Mouse (Mus musculus) limb, embryonic 15.5 days (tissue): ENCODE measurements at regions not wholly inside any gene's neighbourhood (a gene's known extent, or its start where the extent isn't known, plus 50 kb on each side); places are given as distances from the start of the nearest gene placed in this dataset.
"Not testable (repeated sequence)": the region's sequence is repeated elsewhere in the genome, so short reads cannot be mapped to it uniquely, and the experiment has no call there.

Experiments used
- ATAC-seq: fragments of 200-750 bp; cut with Nextera tagmentation; 2 replicates; pipeline ENCODE4 v1.8.0; 2017; ENCODE audit warnings: low read depth, moderate TSS enrichment; ENCODE audit not compliant: insufficient number of reproducible peaks, low FRiP score, low TSS enrichment
- H3K27ac ChIP-seq: fragments of 300-500 bp; sonication (generic); 2 replicates; pipeline ENCODE4 v1.5.1; 2015; ENCODE audit warnings: moderate library complexity, mild to moderate bottlenecking, inconsistent platforms
- H3K27me3 ChIP-seq: fragments of 300-500 bp; sonication (generic); 2 replicates; pipeline ENCODE4 v1.6.1; 2015; ENCODE audit warnings: inconsistent platforms
- H3K36me3 ChIP-seq: fragments of 300-500 bp; sonication (generic); 2 replicates; pipeline ENCODE4 v1.6.1; 2015; ENCODE audit warnings: inconsistent platforms
- H3K4me1 ChIP-seq: fragments of 300-500 bp; sonication (generic); 2 replicates; pipeline ENCODE4 v1.6.1; 2015; ENCODE audit warnings: inconsistent platforms
- H3K4me2 ChIP-seq: fragments of 300-500 bp; sonication (generic); 2 replicates; pipeline ENCODE4 v1.6.1; 2015; ENCODE audit warnings: mild to moderate bottlenecking, inconsistent platforms
- H3K4me3 ChIP-seq: fragments of 300-500 bp; sonication (generic); 2 replicates; pipeline ENCODE4 v1.5.1; 2015; ENCODE audit warnings: mild to moderate bottlenecking, inconsistent platforms
- H3K9ac ChIP-seq: fragments of 300-500 bp; sonication (generic); 2 replicates; pipeline ENCODE4 v1.6.1; 2015; ENCODE audit warnings: inconsistent platforms
- H3K9me3 ChIP-seq: fragments of 300-500 bp; sonication (generic); 2 replicates; pipeline ENCODE4 v1.6.1; 2016; ENCODE audit warnings: inconsistent platforms
- WGBS: fragments of 180-500 bp; shearing (Covaris S2); methylation state at CpG from one replicate; pipeline ENCODE4 v1.1.7; 2015; 5-methylcytosine and 5-hydroxymethylcytosine counted together

DNA sequence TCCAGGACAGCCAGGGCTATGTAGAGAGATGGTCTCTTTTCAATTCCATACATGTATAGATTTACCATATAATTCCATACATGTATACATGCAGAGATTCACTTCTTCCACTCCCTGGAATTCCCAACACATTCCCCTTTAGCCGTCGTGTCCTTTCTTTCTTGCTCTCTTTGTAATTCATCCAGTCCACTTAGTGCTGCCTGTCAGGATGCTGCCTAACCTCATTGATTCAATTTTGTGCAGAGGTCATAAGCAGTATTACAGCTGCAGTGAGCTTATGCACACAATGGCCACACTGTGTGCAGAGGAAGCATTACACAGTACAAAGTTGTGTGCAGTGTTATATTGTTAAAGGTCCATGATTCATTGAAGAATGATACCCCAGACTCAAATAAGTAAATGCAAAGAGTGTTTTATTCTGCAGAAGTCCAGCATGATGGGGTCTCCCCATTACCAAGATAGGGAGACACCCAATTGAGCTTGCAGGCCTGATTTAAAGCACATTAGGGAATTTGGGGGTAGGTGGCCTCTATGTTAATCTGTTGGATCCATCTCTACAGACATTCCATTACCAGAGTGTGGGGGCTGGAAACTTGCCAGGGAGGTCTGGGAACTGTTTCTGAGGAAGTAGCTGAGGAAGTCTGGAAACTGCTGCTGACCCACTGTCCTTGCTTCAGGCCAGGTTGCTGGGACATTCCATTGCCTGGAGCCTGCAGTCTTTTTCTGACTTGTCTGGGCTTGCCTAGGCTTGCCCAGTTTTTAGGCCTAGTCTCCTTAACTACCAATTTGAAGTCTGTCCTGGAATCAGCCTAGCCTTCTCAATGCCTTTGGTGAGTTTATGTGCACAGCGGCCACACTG lies 72.8 kb downstream of the Fam161a start:
- Histone ChIP-seq H3K27me3 (no peaks in the 10 kb centered on the region), H3K9me3 (no peaks in the 10 kb centered on the region), H3K4me1 (no peaks in the 10 kb centered on the region), H3K9ac (no peak overlapping the region), H3K4me3 (no peak overlapping the region), H3K4me2 (no peak overlapping the region), H3K36me3 (no peaks in the 10 kb centered on the region), H3K27ac (no peak overlapping the region)
- WGBS = 71% methylated on average over 3 of the region's 3 CpGs
- no peak for ATAC-seq

DNA sequence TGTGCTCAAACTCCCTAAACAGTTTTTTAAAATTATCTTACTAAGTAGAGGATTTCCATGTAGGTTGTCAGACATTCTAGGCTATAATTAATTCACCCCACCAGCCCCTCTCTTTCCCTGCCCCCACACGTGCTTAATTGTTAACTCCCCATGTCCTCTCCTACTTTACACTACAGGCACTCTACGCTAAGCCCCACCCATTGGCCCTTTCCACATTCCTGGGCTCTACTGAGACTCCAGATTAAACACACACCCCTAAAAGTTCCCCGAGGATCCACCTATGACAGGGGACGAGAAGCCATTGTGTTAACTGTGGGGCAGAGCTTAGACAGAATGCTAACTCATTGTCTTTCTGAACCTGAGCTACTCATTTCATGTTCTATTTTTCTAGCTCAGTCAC lies 74.3 kb downstream of the Fam161a start:
- H3K27ac ChIP-seq = no peak overlapping the region
- H3K9ac ChIP-seq = no peak overlapping the region
- no peak for ATAC-seq
- 56% methylated on average over 4 of the region's 4 CpGs for WGBS
- no peaks in the 10 kb centered on the region for H3K27me3 ChIP-seq
- H3K4me3 ChIP-seq = no peak overlapping the region
- H3K9me3 ChIP-seq = no peaks in the 10 kb centered on the region
- H3K4me1 ChIP-seq = no peaks in the 10 kb centered on the region
- no peak overlapping the region for H3K4me2 ChIP-seq
- no peaks in the 10 kb centered on the region for H3K36me3 ChIP-seq

DNA sequence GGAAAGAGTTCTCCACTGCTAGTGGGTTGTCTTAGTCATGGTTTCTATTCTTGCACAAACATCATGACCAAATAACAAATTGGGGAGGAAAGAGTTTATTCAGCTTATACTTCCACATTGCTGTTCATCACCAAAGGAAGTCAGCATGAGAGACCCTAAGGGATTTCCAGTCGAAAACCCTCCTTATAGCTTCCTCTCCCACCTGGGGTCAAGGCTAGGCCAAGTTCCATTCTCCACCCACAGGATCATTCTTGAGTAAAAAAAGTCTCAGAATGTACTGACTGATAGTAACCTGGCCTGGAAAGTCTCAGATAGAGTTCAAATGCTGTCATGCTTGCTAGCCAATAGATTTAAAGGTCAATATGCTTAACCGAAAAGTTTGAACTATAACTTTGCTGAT lies 76.5 kb downstream of the Fam161a start:
- H3K4me3 ChIP-seq, ATAC-seq, H3K27ac ChIP-seq, H3K27me3 ChIP-seq, H3K36me3 ChIP-seq, H3K4me2 ChIP-seq, H3K4me1 ChIP-seq, H3K9ac ChIP-seq, H3K9me3 ChIP-seq: not testable (repeated sequence)
- 74% methylated on average over 2 of the region's 2 CpGs for WGBS

DNA sequence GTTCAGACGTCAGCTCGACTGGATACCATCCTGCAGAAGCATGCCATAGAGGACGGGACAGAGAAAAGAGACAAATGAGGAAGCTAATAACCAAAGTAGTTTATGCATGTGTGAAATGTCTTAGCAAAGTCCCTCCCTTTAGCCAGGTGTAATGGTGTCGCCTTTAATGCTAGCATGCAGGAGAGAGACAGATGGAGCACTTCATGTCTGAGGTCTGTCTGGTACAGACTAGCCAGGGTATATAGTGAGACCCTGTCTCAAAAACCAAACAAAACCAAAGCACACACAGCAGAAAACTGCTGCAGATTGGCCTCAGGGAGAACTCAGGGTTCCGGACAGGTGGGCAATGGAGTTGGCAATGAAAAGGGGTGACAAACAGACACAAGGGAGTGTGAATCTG lies 88.0 kb downstream of the Fam161a start:
- 66% methylated on average over 5 of the region's 5 CpGs for WGBS
- no peak overlapping the region for H3K9ac ChIP-seq

DNA sequence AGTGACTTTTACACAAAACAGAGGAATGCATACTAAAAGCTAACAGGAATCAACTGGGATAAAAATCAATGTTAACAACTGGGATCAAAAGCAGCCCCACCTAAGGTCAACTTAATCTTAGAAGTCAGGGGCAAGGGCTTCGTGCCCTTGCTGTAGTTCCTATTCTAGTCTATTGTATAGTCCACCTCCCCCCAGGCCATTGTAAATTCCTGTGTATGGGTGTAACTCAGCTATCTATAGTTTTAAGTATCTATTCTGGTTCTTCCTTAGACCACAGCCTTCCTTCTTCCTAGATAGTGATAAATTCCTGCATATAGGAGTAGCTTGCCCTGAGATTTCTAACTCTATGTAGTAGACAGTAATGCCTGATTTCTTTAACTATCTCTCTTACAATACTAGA lies 88.4 kb downstream of the Fam161a start:
- 37% methylated on average over 1 of the region's 1 CpGs for WGBS
- not testable (repeated sequence) for H3K36me3 ChIP-seq, H3K9ac ChIP-seq, H3K27me3 ChIP-seq, H3K4me1 ChIP-seq, H3K27ac ChIP-seq, H3K4me3 ChIP-seq, H3K4me2 ChIP-seq, H3K9me3 ChIP-seq, ATAC-seq

More for the DNA sequence above, 88.0 kb downstream of the Fam161a start:
- Histone ChIP-seq H3K4me1 (no peaks in the 10 kb centered on the region), H3K4me2 (no peak overlapping the region), H3K4me3 (no peak overlapping the region), H3K36me3 (no peaks in the 10 kb centered on the region), H3K27ac (no peak overlapping the region), H3K27me3 (no peaks in the 10 kb centered on the region), H3K9me3 (0 out of 2 replicates have a peak, but pooled peaks cover 4% of the 10 kb centered on the region)
- ATAC-seq = no peak

DNA sequence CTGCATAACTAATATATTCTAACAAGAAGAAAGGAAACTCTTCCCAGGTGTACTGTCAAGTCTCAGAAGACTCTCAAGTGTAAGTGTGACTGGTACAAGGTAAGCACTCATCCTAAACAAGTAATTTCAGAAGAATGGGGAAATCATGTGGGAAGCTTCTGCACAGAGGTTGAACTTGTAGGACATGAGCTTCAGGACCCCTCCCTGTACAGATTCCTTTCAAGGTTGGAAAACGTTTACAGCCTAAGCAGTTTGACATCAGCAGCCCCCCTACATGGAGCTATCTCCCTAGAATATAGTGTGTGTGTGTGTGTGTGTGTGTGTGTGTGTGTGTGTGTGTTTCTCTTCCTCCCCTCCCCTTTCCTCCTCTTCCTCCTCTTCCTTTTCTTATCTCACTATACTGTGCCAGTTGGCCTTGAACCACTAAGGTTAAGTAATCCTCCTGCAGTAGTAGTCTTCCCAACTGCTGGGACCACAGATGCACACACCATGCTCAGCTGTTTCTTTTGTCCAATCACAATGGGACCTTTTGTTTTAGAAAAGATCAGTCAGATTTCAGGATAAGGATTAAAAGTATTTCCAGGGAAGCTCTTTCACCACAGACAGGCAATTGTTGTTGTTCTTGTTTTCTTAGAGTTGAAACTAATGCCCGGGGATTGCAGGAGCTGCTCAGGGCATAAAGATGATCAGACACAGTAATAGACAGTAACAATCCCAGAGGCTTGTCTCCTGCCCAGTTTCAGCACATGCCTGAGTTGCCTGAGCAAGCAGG lies 89.3 kb downstream of the Fam161a start:
- H3K4me2 ChIP-seq = no peak overlapping the region
- H3K4me3 ChIP-seq = no peak overlapping the region
- H3K27ac ChIP-seq = no peak overlapping the region
- 57% methylated on average over 2 of the region's 2 CpGs for WGBS
- no peaks in the 10 kb centered on the region for H3K27me3 ChIP-seq
- H3K9me3 ChIP-seq = 0 out of 2 replicates have a peak, but pooled peaks cover 4% of the 10 kb centered on the region
- no peaks in the 10 kb centered on the region for H3K36me3 ChIP-seq
- no peaks in the 10 kb centered on the region for H3K4me1 ChIP-seq
- no peak for ATAC-seq
- no peak overlapping the region for H3K9ac ChIP-seq

DNA sequence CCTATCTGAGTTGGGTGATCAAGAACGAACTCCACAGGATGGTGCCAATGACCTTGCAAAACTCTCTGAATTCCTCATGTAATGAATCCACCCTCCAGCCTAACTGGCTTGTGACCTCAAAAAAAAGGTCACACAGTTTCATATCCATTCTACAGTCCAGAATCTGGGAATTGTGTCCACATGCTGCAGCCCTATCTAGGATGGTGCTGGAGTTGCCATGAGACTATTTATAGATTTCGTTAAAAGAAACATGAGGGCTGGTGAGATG lies 89.8 kb downstream of the Fam161a start:
- no peak for ATAC-seq
- H3K27ac ChIP-seq = no peak overlapping the region
- no peaks in the 10 kb centered on the region for H3K4me1 ChIP-seq
- H3K4me2 ChIP-seq = no peak overlapping the region
- H3K4me3 ChIP-seq = no peak overlapping the region
- no peaks in the 10 kb centered on the region for H3K27me3 ChIP-seq
- no peaks in the 10 kb centered on the region for H3K36me3 ChIP-seq
- H3K9ac ChIP-seq = no peak overlapping the region
- 0 out of 2 replicates have a peak, but pooled peaks cover 4% of the 10 kb centered on the region for H3K9me3 ChIP-seq
- WGBS = 82% methylated on average over 2 of the region's 2 CpGs

DNA sequence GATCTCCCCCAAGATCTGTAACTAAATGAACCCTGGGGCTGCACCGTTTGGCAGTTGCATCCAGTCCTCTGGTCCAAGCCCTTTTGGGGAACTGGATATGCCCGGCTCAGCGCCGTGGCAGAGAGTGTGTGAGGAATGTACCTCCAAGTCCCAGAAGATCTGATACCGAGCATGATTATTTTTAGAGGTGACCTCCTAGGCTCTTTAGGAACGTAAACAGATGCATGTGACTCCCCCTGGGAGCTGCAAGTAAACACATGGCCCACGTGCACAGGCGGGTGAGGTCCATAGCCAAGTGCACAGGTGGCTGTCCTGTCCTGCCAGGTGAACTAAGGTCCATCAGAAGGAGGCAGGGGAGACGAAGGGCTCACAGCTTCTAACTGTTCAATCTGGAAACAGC lies 107.3 kb downstream of the Fam161a start:
- Histone ChIP-seq H3K27me3 (no peaks in the 10 kb centered on the region), H3K4me3 (no peak overlapping the region), H3K4me1 (no peaks in the 10 kb centered on the region), H3K4me2 (no peak overlapping the region), H3K36me3 (no peaks in the 10 kb centered on the region), H3K9ac (no peak overlapping the region), H3K9me3 (no peaks in the 10 kb centered on the region), H3K27ac (no peak overlapping the region)
- WGBS = 74% methylated on average over 9 of the region's 9 CpGs
- no peak for ATAC-seq

DNA sequence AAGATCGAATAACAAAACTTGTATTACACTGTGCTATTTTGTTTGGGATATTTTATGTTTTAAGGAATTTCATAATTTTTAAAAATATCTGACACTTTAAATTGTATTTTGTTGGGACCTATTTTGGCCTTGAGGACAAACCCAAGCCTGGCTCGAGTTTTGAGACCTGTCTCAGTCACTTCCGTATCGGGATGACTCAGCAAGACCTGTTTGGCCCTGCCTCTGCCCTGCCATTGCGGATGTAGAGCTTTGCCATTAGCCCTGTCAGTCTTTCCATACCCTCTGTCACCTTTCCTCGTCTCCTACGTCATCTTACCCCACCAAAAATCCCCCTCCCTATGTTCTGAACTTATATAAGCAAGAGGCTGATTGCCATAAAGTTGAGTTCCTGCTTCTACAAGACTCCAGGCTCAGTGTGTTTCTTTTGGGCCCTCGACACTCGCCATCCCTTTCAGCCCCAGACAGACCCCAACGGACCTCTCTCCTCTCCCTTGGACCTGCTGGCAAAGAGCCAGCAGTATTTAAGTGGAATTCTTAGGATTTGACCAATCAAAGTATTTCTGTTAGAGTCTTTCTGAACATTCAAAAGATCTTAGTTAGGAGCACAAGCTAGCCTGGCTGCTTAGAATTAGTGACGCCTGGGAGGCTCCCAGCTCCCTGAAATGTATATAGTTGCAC lies 113.3 kb downstream of the Fam161a start:
- Histone ChIP-seq H3K4me2 (no peak overlapping the region), H3K27ac (no peak overlapping the region), H3K4me3 (no peak overlapping the region), H3K4me1 (peaks cover 5% of the 10 kb centered on the region; the same call in 1 of the 2 replicates), H3K9me3 (no peaks in the 10 kb centered on the region), H3K27me3 (no peaks in the 10 kb centered on the region), H3K36me3 (no peaks in the 10 kb centered on the region), H3K9ac (no peak overlapping the region)
- ATAC-seq = no peak
- 81% methylated on average over 11 of the region's 11 CpGs for WGBS

DNA sequence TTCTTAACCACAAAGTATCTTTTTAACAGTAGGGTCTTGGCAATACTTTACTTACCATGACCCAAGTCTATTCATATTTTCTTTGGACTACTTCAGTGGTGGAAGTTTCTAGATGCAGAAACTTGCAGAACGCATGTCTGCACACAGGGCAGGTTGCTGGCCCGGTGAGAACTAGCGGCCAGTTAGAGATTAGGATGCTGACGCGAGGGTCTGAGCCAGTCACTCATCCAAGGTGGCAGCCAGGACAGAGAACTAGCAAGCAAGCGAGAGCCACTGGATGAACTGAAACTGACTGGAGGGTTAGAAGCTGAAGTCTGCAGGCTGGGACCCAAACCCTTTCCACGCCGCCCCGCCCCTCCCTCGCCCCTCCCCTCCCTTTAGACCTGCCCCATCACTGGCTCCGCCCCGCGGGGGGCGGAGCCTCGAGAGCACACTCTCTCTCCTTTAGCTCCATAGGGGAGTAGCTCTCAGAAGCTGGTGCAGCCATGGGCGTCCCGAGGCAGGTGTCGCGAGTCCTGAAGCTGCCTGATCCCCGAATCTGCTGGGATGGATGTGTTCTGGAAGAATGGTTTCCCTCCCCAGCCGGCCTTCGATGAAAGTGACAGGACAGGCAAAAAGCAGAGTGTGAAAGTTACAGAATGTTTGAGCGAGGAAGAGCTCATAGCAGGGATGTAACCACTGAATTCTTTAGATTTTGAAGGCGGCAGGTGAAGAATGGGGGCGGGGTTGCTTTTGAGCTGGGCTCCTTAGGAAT lies 117.0 kb downstream of the Fam161a start:
- peak; percentile 80 for ATAC-seq
- Histone ChIP-seq H3K4me3 (peak overlapping the region; percentile 36), H3K9ac (no peak overlapping the region), H3K27me3 (no peaks in the 10 kb centered on the region), H3K36me3 (no peaks in the 10 kb centered on the region), H3K27ac (no peak overlapping the region), H3K4me1 (peaks cover 5% of the 10 kb centered on the region; the same call in 1 of the 2 replicates), H3K4me2 (peak overlapping the region; percentile 59), H3K9me3 (no peaks in the 10 kb centered on the region)
- WGBS = 2% methylated on average over 24 of the region's 25 CpGs

DNA sequence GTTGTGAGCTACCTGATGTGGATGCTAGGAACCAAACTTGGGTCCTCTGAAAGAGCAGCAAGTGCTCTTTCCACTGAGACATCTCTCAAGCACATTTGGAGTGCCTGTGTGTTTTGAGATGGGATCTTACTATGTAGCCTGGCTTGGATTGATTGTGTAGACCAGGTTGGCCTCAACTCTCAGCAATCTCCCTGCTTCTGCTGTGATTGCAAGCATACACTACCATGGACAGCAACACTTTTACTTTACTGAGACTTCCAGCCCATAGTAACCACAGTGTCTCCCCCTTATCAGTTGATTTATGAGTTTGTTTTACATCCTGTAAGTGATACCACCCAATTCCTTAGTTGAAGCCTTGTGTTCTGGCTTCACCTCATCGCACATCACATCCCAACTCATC lies 123.8 kb downstream of the Fam161a start:
- Histone ChIP-seq H3K9ac (no peak overlapping the region), H3K9me3 (no peaks in the 10 kb centered on the region), H3K27ac (no peak overlapping the region), H3K36me3 (no peaks in the 10 kb centered on the region), H3K4me3 (no peak overlapping the region), H3K27me3 (no peaks in the 10 kb centered on the region), H3K4me2 (no peak overlapping the region), H3K4me1 (no peaks in the 10 kb centered on the region)
- ATAC-seq = no peak
- WGBS = 49% methylated on average over 1 of the region's 1 CpGs
